Mouse (Mus musculus) small intestine, adult 2 months (tissue): ENCODE measurements around the gene Rassf8.

ENCODE experiments used
- CTCF ChIP-seq: fragments of 200-500 bp; IDR thresholded peaks from 2 replicates; pipeline ENCODE4 v1.5.1; 2012; ENCODE audit warnings: low read depth, mild to moderate bottlenecking, control low read depth, inconsistent platforms, low read length, moderate library complexity, mixed read lengths; ENCODE audit not compliant: insufficient replicate concordance, insufficient read length; ENCODE audit errors: extremely low read depth
- POLR2A ChIP-seq: fragments of 200-500 bp; IDR thresholded peaks from 2 replicates; pipeline ENCODE4 v1.6.1; 2012; ENCODE audit warnings: low read depth, mild to moderate bottlenecking, control low read depth, inconsistent platforms, low read length, moderate library complexity

DNA sequence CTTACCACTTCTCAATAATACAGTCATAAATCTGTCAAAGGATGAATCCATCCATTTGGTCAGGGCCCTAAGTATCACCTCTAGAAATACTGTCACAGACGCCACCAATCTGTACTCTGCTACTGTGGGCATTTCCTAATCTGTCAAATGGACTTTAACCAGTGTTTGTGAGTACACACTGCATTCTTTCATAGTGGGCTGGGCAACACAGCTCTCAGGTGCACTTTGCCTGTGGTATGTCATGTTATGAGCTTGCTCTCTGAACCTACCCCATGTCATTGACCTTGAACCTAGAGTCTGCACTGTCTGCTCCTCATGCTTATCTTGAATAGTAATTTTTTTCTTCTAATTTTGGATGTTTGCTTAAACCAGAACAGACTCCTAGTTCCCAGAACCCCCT, 64.6 kb downstream of the Rassf8 start:
- TF ChIP-seq CTCF (no peak), POLR2A (no peak)
